Mouse (Mus musculus): ENCODE measurements around the gene Zfp710.

GRCm38 (mm10) chr7:80058405-80059063, 33.9 kb downstream of the Zfp710 start:
- TF ChIP-seq POLR2A (IDR thresholded peaks at IDR 0.05; ENCODE audit: control insufficient read depth, low read depth, low read length) (no peak), CTCF (IDR thresholded peaks at IDR 0.05; ENCODE audit: control insufficient read depth, insufficient read depth, insufficient replicate concordance, low read depth, low read length) (no peak)
